Mouse (Mus musculus) liver, adult 2 months (tissue): ENCODE results near the gene Zbtb4. TPM values are rescaled to one million over a fixed set of nuclear protein-coding genes. Genes with fewer than 3 reads are reported as not detected.

Experiments
- DNase-seq: peaks from one replicate; pipeline ENCODE4 v3.0.0-alpha.2; 2011; ENCODE audit warnings: low read depth, low spot score; ENCODE audit errors: extremely low read depth
- H3K27ac ChIP-seq: fragments of 200-500 bp; replicated peaks from 2 replicates; pipeline ENCODE4 v1.5.1; 2012; ENCODE audit warnings: low read depth, mild to moderate bottlenecking, control low read depth, inconsistent platforms, low read length; ENCODE audit not compliant: insufficient read depth
- H3K27me3 ChIP-seq: fragments of 200-500 bp; 2 replicates; pipeline ENCODE4 v1.6.1; 2012; ENCODE audit warnings: mild to moderate bottlenecking, moderate library complexity, low read length, inconsistent platforms; ENCODE audit not compliant: control insufficient read depth, insufficient read depth
- H3K36me3 ChIP-seq: fragments of 200-500 bp; 2 replicates; pipeline ENCODE4 v1.6.1; 2012; ENCODE audit warnings: low read length, inconsistent platforms; ENCODE audit not compliant: control insufficient read depth, insufficient read depth
- H3K4me1 ChIP-seq: fragments of 200-500 bp; 2 replicates; pipeline ENCODE4 v1.6.1; 2011; ENCODE audit warnings: low read length; ENCODE audit not compliant: control insufficient read depth, insufficient read depth
- H3K4me3 ChIP-seq: fragments of 200-500 bp; 2 replicates; pipeline ENCODE4 v1.5.1; 2011; ENCODE audit warnings: low read depth, mild to moderate bottlenecking, control low read depth, low read length, moderate library complexity; ENCODE audit not compliant: insufficient read depth
- H3K79me2 ChIP-seq: fragments of 200-500 bp; 2 replicates; pipeline ENCODE4 v1.6.1; 2012; ENCODE audit warnings: inconsistent platforms, mild to moderate bottlenecking, low read length, moderate library complexity; ENCODE audit not compliant: control insufficient read depth, insufficient read depth
- H3K9ac ChIP-seq: fragments of 200-500 bp; 2 replicates; pipeline ENCODE4 v1.6.1; 2012; ENCODE audit warnings: low read depth, mild to moderate bottlenecking, control low read depth, inconsistent platforms, low read length
- CTCF ChIP-seq: fragments of 200-500 bp; IDR thresholded peaks from 2 replicates; pipeline ENCODE4 v1.5.1; 2011; ENCODE audit warnings: low read depth, low read length, control low read depth
- POLR2A ChIP-seq: fragments of 200-500 bp; IDR thresholded peaks from 2 replicates; pipeline ENCODE4 v1.6.1; 2011; ENCODE audit warnings: low read length, control low read depth; ENCODE audit not compliant: insufficient read depth; ENCODE audit errors: extremely low read depth
- WGBS: fragments of 180-500 bp; shearing (Covaris S2); methylation state at CpG from one replicate; pipeline ENCODE4 v1.1.7; 2018; 5-methylcytosine and 5-hydroxymethylcytosine counted together
- polyA plus RNA-seq: library from polyadenylated mRNA; depleted of rRNA; stranded (reverse); fragments of >200 nt; gene quantifications from 2 replicates; pipeline ENCODE4 v1.2.3, GENCODE M21; 2012
- total RNA-seq: library from RNA; depleted of rRNA; stranded (reverse); fragments of >200 nt; gene quantifications from 2 replicates; pipeline ENCODE4 v1.2.3, GENCODE M21; 2014

Gene Zbtb4
- total and polyA plus RNA-seq, 2 experiments = 2.6 to 9.7 TPM

GRCm38 (mm10) chr11:69795983-69796435, 30.3 kb downstream of the Zbtb4 start:
- no peak overlapping the region; the same call in 1 of the 2 replicates for H3K4me3 ChIP-seq
- H3K79me2 ChIP-seq = no peaks in the 10 kb centered on the region
- H3K27me3 ChIP-seq = no peaks in the 10 kb centered on the region
- H3K36me3 ChIP-seq = no peaks in the 10 kb centered on the region
- no peak overlapping the region for H3K9ac ChIP-seq
- 0 out of 2 replicates have a peak, but pooled peaks cover 3% of the 10 kb centered on the region for H3K4me1 ChIP-seq
- TF ChIP-seq POLR2A (no peak), CTCF (no peak)
- no peak for DNase-seq
- 10% methylated on average over 13 of the region's 13 CpGs for WGBS
- H3K27ac ChIP-seq = no peak overlapping the region

- H3K9ac ChIP-seq = no peak overlapping the region
- H3K27me3 ChIP-seq = peaks cover 9% of the 10 kb centered on the region
- WGBS = 88% methylated on average over 7 of the region's 7 CpGs
- H3K36me3 ChIP-seq = no peaks in the 10 kb centered on the region
- TF ChIP-seq POLR2A (no peak), CTCF (no peak)
- no peak for DNase-seq
- H3K4me1 ChIP-seq = peaks cover 3% of the 10 kb centered on the region; the same call in 1 of the 2 replicates
- no peaks in the 10 kb centered on the region for H3K79me2 ChIP-seq
- H3K4me3 ChIP-seq = no peak overlapping the region
- H3K27ac ChIP-seq = no peak overlapping the region
Observed at GRCm38 (mm10) chr11:69797924-69798323, 32.2 kb downstream of the Zbtb4 start.

- WGBS = 68% methylated on average over 12 of the region's 12 CpGs
- H3K4me1 ChIP-seq = peaks cover 8% of the 10 kb centered on the region
Observed at GRCm38 (mm10) chr11:69799394-69800137, 33.9 kb downstream of the Zbtb4 start.

GRCm38 (mm10) chr11:69800138-69800391, 34.4 kb downstream of the Zbtb4 start:
- WGBS = 14% methylated on average over 11 of the region's 11 CpGs
- no peak for TF ChIP-seq CTCF
- no peak for TF ChIP-seq POLR2A
- Histone ChIP-seq H3K79me2 (no peaks in the 10 kb centered on the region), H3K4me3 (no peak overlapping the region), H3K27me3 (peaks cover 9% of the 10 kb centered on the region), H3K4me1 (peaks cover 4% of the 10 kb centered on the region), H3K27ac (no peak overlapping the region), H3K9ac (no peak overlapping the region), H3K36me3 (no peaks in the 10 kb centered on the region)
- DNase-seq = no peak

More at GRCm38 (mm10) chr11:69799394-69800137, 33.9 kb downstream of the Zbtb4 start:
- no peak for DNase-seq
- Histone ChIP-seq H3K79me2 (no peaks in the 10 kb centered on the region), H3K4me3 (no peak overlapping the region), H3K9ac (no peak overlapping the region), H3K27me3 (peaks cover 9% of the 10 kb centered on the region), H3K36me3 (no peaks in the 10 kb centered on the region), H3K27ac (no peak overlapping the region)
- no peak for TF ChIP-seq POLR2A
- no peak for TF ChIP-seq CTCF

GRCm38 (mm10) chr11:69800392-69801197, 34.9 kb downstream of the Zbtb4 start:
- peaks cover 9% of the 10 kb centered on the region for H3K27me3 ChIP-seq
- 4% methylated on average over 36 of the region's 36 CpGs for WGBS
- DNase-seq = no peak

More at GRCm38 (mm10) chr11:69800392-69801197, 34.9 kb downstream of the Zbtb4 start:
- Histone ChIP-seq H3K27ac (no peak overlapping the region), H3K4me1 (peaks cover 4% of the 10 kb centered on the region), H3K36me3 (no peaks in the 10 kb centered on the region), H3K4me3 (no peak overlapping the region; the same call in 1 of the 2 replicates), H3K9ac (no peak overlapping the region), H3K79me2 (no peaks in the 10 kb centered on the region)
- TF ChIP-seq POLR2A (no peak), CTCF (no peak)
